Mouse (Mus musculus) embryo, embryonic 10.5 days (tissue): ENCODE results near the gene Tspear.
"Not testable (repeated sequence)": the region's sequence is repeated elsewhere in the genome, so short reads cannot be mapped to it uniquely, and the experiment has no call there.

Experiments used
- DNase-seq: peaks from one replicate; pipeline ENCODE4 v3.0.0-alpha.2; 2015; ENCODE audit warnings: low spot score

Gene Tspear

GRCm38 (mm10) chr10:77685895-77686664, at the start of gene Tspear:
Tspear (plus strand) TSS chr10:77686569.
- DNase-seq, result no peak

- no peak for DNase-seq
Observed at GRCm38 (mm10) chr10:77638956-77639355, 47.4 kb upstream of the Tspear start.

- DNase-seq, result no peak
Observed at GRCm38 (mm10) chr10:77643160-77643559, 43.2 kb upstream of the Tspear start.

- DNase-seq, result no peak
Observed at GRCm38 (mm10) chr10:77645571-77645970, 40.8 kb upstream of the Tspear start.

GRCm38 (mm10) chr10:77647461-77647860, 38.9 kb upstream of the Tspear start:
- no peak for DNase-seq

GRCm38 (mm10) chr10:77647901-77648300, 38.5 kb upstream of the Tspear start:
- no peak for DNase-seq

GRCm38 (mm10) chr10:77652046-77652445, 34.3 kb upstream of the Tspear start:
- no peak for DNase-seq

- DNase-seq, result no peak
Observed at GRCm38 (mm10) chr10:77658286-77658994, 27.9 kb upstream of the Tspear start.

- no peak for DNase-seq
Observed at GRCm38 (mm10) chr10:77663949-77664665, 22.3 kb upstream of the Tspear start.

- DNase-seq, result no peak
Observed at GRCm38 (mm10) chr10:77666342-77666741, 20.0 kb upstream of the Tspear start.

- no peak for DNase-seq
Observed at GRCm38 (mm10) chr10:77667402-77667801, 19.0 kb upstream of the Tspear start.

GRCm38 (mm10) chr10:77670710-77671109, 15.7 kb upstream of the Tspear start:
- no peak for DNase-seq

GRCm38 (mm10) chr10:77671519-77671918, 14.8 kb upstream of the Tspear start:
- no peak for DNase-seq

GRCm38 (mm10) chr10:77673765-77674164, 12.6 kb upstream of the Tspear start:
- no peak for DNase-seq

GRCm38 (mm10) chr10:77677562-77677961, 8.8 kb upstream of the Tspear start:
- no peak for DNase-seq

- DNase-seq, result no peak
Observed at GRCm38 (mm10) chr10:77682994-77683393, 3.4 kb upstream of the Tspear start.

- DNase-seq, result peak; percentile 50
Observed at GRCm38 (mm10) chr10:77684181-77684580, 2.2 kb upstream of the Tspear start.

- no peak for DNase-seq
Observed at GRCm38 (mm10) chr10:77687021-77687420, 652 bp downstream of the Tspear start.

GRCm38 (mm10) chr10:77690356-77690807, 4.0 kb downstream of the Tspear start, which contains the start of gene Gm19402:
Gm19402 (minus strand) TSS chr10:77690757.
- not testable (repeated sequence) for DNase-seq

- DNase-seq, result no peak
Observed at GRCm38 (mm10) chr10:77697133-77697532, 10.8 kb downstream of the Tspear start, which contains the start of gene Gm9508. Gm9508 (minus strand) TSS chr10:77697233.

- DNase-seq, result no peak
Observed at GRCm38 (mm10) chr10:77706326-77706725, 20.0 kb downstream of the Tspear start, which contains the start of gene Gm10272. Gm10272 (plus strand) TSS chr10:77706626.

- no peak for DNase-seq
Observed at GRCm38 (mm10) chr10:77709831-77710230, 23.5 kb downstream of the Tspear start.
